Mouse (Mus musculus): ENCODE measurements at regions not wholly inside any gene's neighbourhood (a gene's known extent, or its start where the extent isn't known, plus 50 kb on each side); places are given as distances from the start of the nearest gene placed in this dataset.
"Not testable (repeated sequence)": the region's sequence is repeated elsewhere in the genome, so short reads cannot be mapped to it uniquely, and the experiment has no call there.

GRCm38 (mm10) chr13:26865930-26866555, 96.1 kb upstream of the Hdgfl1 start:
- Histone ChIP-seq H3K4me3 (no peak overlapping the region), H3K4me1 (replicated peaks) (0 out of 2 replicates have a peak, but pooled peaks cover 3% of the 10 kb centered on the region), H3K27me3 (no peaks in the 10 kb centered on the region), H3K27ac (replicated peaks) (no peak overlapping the region), H3K36me3 (no peaks in the 10 kb centered on the region), H3K9me3 (no peaks in the 10 kb centered on the region), H3K4me2 (no peak overlapping the region), H3K9ac (no peak overlapping the region)
- ATAC-seq (ENCODE audit: low FRiP score, low read depth), result no peak
- WGBS, result 68% methylated on average over 4 of the region's 4 CpGs

GRCm38 (mm10) chr13:26867794-26868193, 97.8 kb upstream of the Hdgfl1 start:
- Histone ChIP-seq H3K4me2 (no peak overlapping the region), H3K4me3 (no peak overlapping the region), H3K9me3 (no peaks in the 10 kb centered on the region), H3K36me3 (no peaks in the 10 kb centered on the region), H3K4me1 (replicated peaks) (0 out of 2 replicates have a peak, but pooled peaks cover 3% of the 10 kb centered on the region), H3K27ac (replicated peaks) (no peak overlapping the region), H3K9ac (no peak overlapping the region), H3K27me3 (no peaks in the 10 kb centered on the region)
- no peak for ATAC-seq (ENCODE audit: low FRiP score, low read depth)
- 71% methylated on average over 3 of the region's 3 CpGs for WGBS

- no peaks in the 10 kb centered on the region for H3K9me3 ChIP-seq
- H3K27me3 ChIP-seq, result no peaks in the 10 kb centered on the region
- no peak for ATAC-seq (ENCODE audit: low FRiP score, low read depth)
- no peak overlapping the region for H3K4me3 ChIP-seq
- no peak overlapping the region for H3K27ac ChIP-seq (replicated peaks)
- H3K4me1 ChIP-seq (replicated peaks), result no peaks in the 10 kb centered on the region
- H3K9ac ChIP-seq, result no peak overlapping the region
- no peaks in the 10 kb centered on the region for H3K36me3 ChIP-seq
- no peak overlapping the region for H3K4me2 ChIP-seq
- 78% methylated on average over 7 of the region's 7 CpGs for WGBS
These were observed 140.9 kb upstream of the Prl start for GRCm38 (mm10) chr13:26916477-26916876.

GRCm38 (mm10) chr13:26932695-26933438, 124.5 kb upstream of the Prl start:
- Histone ChIP-seq H3K4me1 (replicated peaks) (peaks cover 11% of the 10 kb centered on the region), H3K9me3 (no peaks in the 10 kb centered on the region), H3K27me3 (no peaks in the 10 kb centered on the region), H3K27ac (replicated peaks) (peak overlapping the region; percentile 54), H3K36me3 (no peaks in the 10 kb centered on the region), H3K4me3 (no peak overlapping the region), H3K9ac (no peak overlapping the region), H3K4me2 (no peak overlapping the region)
- peak; percentile 83 for ATAC-seq (ENCODE audit: low FRiP score, low read depth)
- WGBS, result 9% methylated on average over 4 of the region's 4 CpGs

- Histone ChIP-seq H3K9me3 (no peaks in the 10 kb centered on the region), H3K4me2 (no peak overlapping the region), H3K27me3 (no peaks in the 10 kb centered on the region), H3K36me3 (no peaks in the 10 kb centered on the region), H3K27ac (replicated peaks) (no peak overlapping the region), H3K9ac (no peak overlapping the region), H3K4me3 (no peak overlapping the region), H3K4me1 (replicated peaks) (peaks cover 11% of the 10 kb centered on the region)
- ATAC-seq (ENCODE audit: low FRiP score, low read depth), result no peak
- WGBS, result 35% methylated on average over 5 of the region's 5 CpGs
These were observed 123.5 kb upstream of the Prl start for GRCm38 (mm10) chr13:26933838-26934237.

GRCm38 (mm10) chr13:26940436-26940835, 116.9 kb upstream of the Prl start:
- ATAC-seq (ENCODE audit: low FRiP score, low read depth), result no peak
- Histone ChIP-seq H3K4me2 (no peak overlapping the region), H3K27ac (replicated peaks) (no peak overlapping the region), H3K4me3 (no peak overlapping the region), H3K27me3 (no peaks in the 10 kb centered on the region), H3K4me1 (replicated peaks) (no peaks in the 10 kb centered on the region), H3K9ac (no peak overlapping the region), H3K9me3 (no peaks in the 10 kb centered on the region), H3K36me3 (no peaks in the 10 kb centered on the region)

GRCm38 (mm10) chr13:26944487-26944886, 112.9 kb upstream of the Prl start:
- Histone ChIP-seq H3K27ac (replicated peaks) (no peak overlapping the region), H3K4me1 (replicated peaks) (no peaks in the 10 kb centered on the region), H3K9me3 (no peaks in the 10 kb centered on the region), H3K36me3 (no peaks in the 10 kb centered on the region), H3K4me2 (no peak overlapping the region), H3K4me3 (no peak overlapping the region), H3K27me3 (no peaks in the 10 kb centered on the region), H3K9ac (no peak overlapping the region)
- WGBS, result 78% methylated on average over 3 of the region's 3 CpGs
- no peak for ATAC-seq (ENCODE audit: low FRiP score, low read depth)

- Histone ChIP-seq H3K27me3 (no peaks in the 10 kb centered on the region), H3K4me1 (replicated peaks) (no peaks in the 10 kb centered on the region), H3K9me3 (no peaks in the 10 kb centered on the region), H3K9ac (no peak overlapping the region), H3K4me3 (no peak overlapping the region), H3K36me3 (no peaks in the 10 kb centered on the region), H3K4me2 (no peak overlapping the region), H3K27ac (replicated peaks) (no peak overlapping the region)
- WGBS, result 92% methylated on average over 2 of the region's 2 CpGs
- ATAC-seq (ENCODE audit: low FRiP score, low read depth), result no peak
These were observed 105.9 kb upstream of the Prl start for GRCm38 (mm10) chr13:26951461-26951860.

GRCm38 (mm10) chr13:26953834-26954233, 103.5 kb upstream of the Prl start:
- H3K27me3 ChIP-seq, result no peaks in the 10 kb centered on the region
- no peak for ATAC-seq (ENCODE audit: low FRiP score, low read depth)
- no peaks in the 10 kb centered on the region for H3K9me3 ChIP-seq
- no peak overlapping the region for H3K4me2 ChIP-seq
- H3K9ac ChIP-seq, result no peak overlapping the region
- H3K36me3 ChIP-seq, result no peaks in the 10 kb centered on the region
- H3K27ac ChIP-seq (replicated peaks), result no peak overlapping the region
- 91% methylated on average over 2 of the region's 2 CpGs for WGBS
- H3K4me1 ChIP-seq (replicated peaks), result no peaks in the 10 kb centered on the region
- H3K4me3 ChIP-seq, result no peak overlapping the region

GRCm38 (mm10) chr13:26959534-26960100, 97.8 kb upstream of the Prl start:
- H3K9ac ChIP-seq, result no peak overlapping the region
- H3K9me3 ChIP-seq, result no peaks in the 10 kb centered on the region
- H3K36me3 ChIP-seq, result no peaks in the 10 kb centered on the region
- 56% methylated on average over 4 of the region's 4 CpGs for WGBS
- no peak for ATAC-seq (ENCODE audit: low FRiP score, low read depth)
- no peak overlapping the region for H3K4me3 ChIP-seq
- H3K27me3 ChIP-seq, result no peaks in the 10 kb centered on the region
- H3K27ac ChIP-seq (replicated peaks), result no peak overlapping the region
- H3K4me1 ChIP-seq (replicated peaks), result no peaks in the 10 kb centered on the region
- H3K4me2 ChIP-seq, result no peak overlapping the region

GRCm38 (mm10) chr13:26960531-26960930, 96.8 kb upstream of the Prl start:
- H3K9me3 ChIP-seq; H3K27ac ChIP-seq (replicated peaks); H3K27me3 ChIP-seq; H3K4me1 ChIP-seq (replicated peaks); H3K4me2 ChIP-seq; H3K36me3 ChIP-seq; ATAC-seq (ENCODE audit: low FRiP score, low read depth); H3K4me3 ChIP-seq; H3K9ac ChIP-seq: not testable (repeated sequence)

- no peak overlapping the region for H3K4me2 ChIP-seq
- no peaks in the 10 kb centered on the region for H3K36me3 ChIP-seq
- no peaks in the 10 kb centered on the region for H3K9me3 ChIP-seq
- no peak overlapping the region for H3K4me3 ChIP-seq
- H3K27me3 ChIP-seq, result no peaks in the 10 kb centered on the region
- H3K27ac ChIP-seq (replicated peaks), result no peak overlapping the region
- no peak for ATAC-seq (ENCODE audit: low FRiP score, low read depth)
- H3K4me1 ChIP-seq (replicated peaks), result no peaks in the 10 kb centered on the region
- WGBS, result 96% methylated on average over 1 of the region's 1 CpGs
- no peak overlapping the region for H3K9ac ChIP-seq
These were observed 81.3 kb upstream of the Prl start for GRCm38 (mm10) chr13:26976024-26976423.
